Mouse (Mus musculus): ENCODE measurements at regions not wholly inside any gene's neighbourhood (a gene's known extent, or its start where the extent isn't known, plus 50 kb on each side); places are given as distances from the start of the nearest gene placed in this dataset.
A peak's percentile ranks its signal among the peaks of the same experiment; 100 is the strongest.

- 88% methylated on average over 4 of the region's 4 CpGs for WGBS
Observed at GRCm38 (mm10) chr10:9528066-9528465, 146.9 kb downstream of the Samd5 start.

GRCm38 (mm10) chr10:9509764-9510390, 165.1 kb downstream of the Samd5 start:
- WGBS, result 65% methylated on average over 12 of the region's 12 CpGs
- no peak for DNase-seq (ENCODE audit: extremely low spot score, low spot score)
- H3K27ac ChIP-seq, result no peak overlapping the region
- H3K4me3 ChIP-seq, result no peak overlapping the region
- H3K4me1 ChIP-seq, result peaks cover 21% of the 10 kb centered on the region
- no peaks in the 10 kb centered on the region for H3K9me3 ChIP-seq
- H3K36me3 ChIP-seq (replicated peaks), result no peaks in the 10 kb centered on the region
- no peaks in the 10 kb centered on the region for H3K27me3 ChIP-seq (ENCODE audit: poor library complexity, severe bottlenecking)

More at GRCm38 (mm10) chr10:9528066-9528465, 146.9 kb downstream of the Samd5 start:
- no peaks in the 10 kb centered on the region for H3K9me3 ChIP-seq
- peaks cover 8% of the 10 kb centered on the region for H3K27me3 ChIP-seq (ENCODE audit: poor library complexity, severe bottlenecking)
- peaks cover 41% of the 10 kb centered on the region for H3K4me1 ChIP-seq
- H3K36me3 ChIP-seq (replicated peaks), result no peaks in the 10 kb centered on the region
- DNase-seq (ENCODE audit: extremely low spot score, low spot score), result no peak
- no peak overlapping the region for H3K27ac ChIP-seq
- no peak overlapping the region for H3K4me3 ChIP-seq

- Histone ChIP-seq H3K36me3 (replicated peaks) (no peaks in the 10 kb centered on the region), H3K27ac (no peak overlapping the region), H3K9me3 (no peaks in the 10 kb centered on the region), H3K4me1 (peaks cover 28% of the 10 kb centered on the region), H3K4me3 (no peak overlapping the region), H3K27me3 (ENCODE audit: poor library complexity, severe bottlenecking) (no peaks in the 10 kb centered on the region)
- WGBS, result 81% methylated on average over 17 of the region's 17 CpGs
- no peak for DNase-seq (ENCODE audit: extremely low spot score, low spot score)
Observed at GRCm38 (mm10) chr10:9509092-9509671, 165.8 kb downstream of the Samd5 start.

- Histone ChIP-seq H3K9me3 (no peaks in the 10 kb centered on the region), H3K4me3 (no peak overlapping the region), H3K4me1 (peaks cover 21% of the 10 kb centered on the region), H3K27me3 (ENCODE audit: poor library complexity, severe bottlenecking) (no peaks in the 10 kb centered on the region), H3K36me3 (replicated peaks) (no peaks in the 10 kb centered on the region), H3K27ac (peak overlapping the region; percentile 37; the same call in 1 of the 2 replicates)
- DNase-seq (ENCODE audit: extremely low spot score, low spot score), result no peak
- WGBS, result 65% methylated on average over 11 of the region's 11 CpGs
Observed at GRCm38 (mm10) chr10:9503569-9504493, 171.2 kb downstream of the Samd5 start.

- Histone ChIP-seq H3K4me3 (no peak overlapping the region), H3K36me3 (replicated peaks) (no peaks in the 10 kb centered on the region), H3K27me3 (ENCODE audit: poor library complexity, severe bottlenecking) (peaks cover 10% of the 10 kb centered on the region), H3K9me3 (no peaks in the 10 kb centered on the region; the same call in 1 of the 2 replicates), H3K4me1 (peaks cover 30% of the 10 kb centered on the region), H3K27ac (no peak overlapping the region)
- WGBS, result 87% methylated on average over 3 of the region's 3 CpGs
- DNase-seq (ENCODE audit: extremely low spot score, low spot score), result no peak
Observed at GRCm38 (mm10) chr10:9498550-9498949, 176.5 kb downstream of the Samd5 start.

GRCm38 (mm10) chr10:9497021-9497420, 178.0 kb downstream of the Samd5 start:
- Histone ChIP-seq H3K27ac (no peak overlapping the region), H3K4me1 (peaks cover 23% of the 10 kb centered on the region), H3K27me3 (ENCODE audit: poor library complexity, severe bottlenecking) (peaks cover 15% of the 10 kb centered on the region), H3K9me3 (no peaks in the 10 kb centered on the region; the same call in 1 of the 2 replicates), H3K36me3 (replicated peaks) (no peaks in the 10 kb centered on the region), H3K4me3 (no peak overlapping the region)
- no peak for DNase-seq (ENCODE audit: extremely low spot score, low spot score)
- 94% methylated on average over 1 of the region's 1 CpGs for WGBS

GRCm38 (mm10) chr10:9495143-9495651, 179.8 kb downstream of the Samd5 start:
- 15% methylated on average over 6 of the region's 6 CpGs for WGBS
- Histone ChIP-seq H3K4me3 (no peak overlapping the region), H3K36me3 (replicated peaks) (no peaks in the 10 kb centered on the region), H3K9me3 (no peaks in the 10 kb centered on the region; the same call in 1 of the 2 replicates), H3K27me3 (ENCODE audit: poor library complexity, severe bottlenecking) (peaks cover 19% of the 10 kb centered on the region), H3K4me1 (peaks cover 23% of the 10 kb centered on the region), H3K27ac (peak overlapping the region; percentile 12; the same call in 1 of the 2 replicates)
- no peak for DNase-seq (ENCODE audit: extremely low spot score, low spot score)

- no peaks in the 10 kb centered on the region for H3K9me3 ChIP-seq
- 84% methylated on average over 2 of the region's 2 CpGs for WGBS
- H3K4me1 ChIP-seq, result peaks cover 14% of the 10 kb centered on the region
- no peaks in the 10 kb centered on the region for H3K36me3 ChIP-seq (replicated peaks)
- H3K27ac ChIP-seq, result no peak overlapping the region
- no peak overlapping the region for H3K4me3 ChIP-seq
- no peak for DNase-seq (ENCODE audit: extremely low spot score, low spot score)
- H3K27me3 ChIP-seq (ENCODE audit: poor library complexity, severe bottlenecking), result peaks cover 19% of the 10 kb centered on the region
Observed at GRCm38 (mm10) chr10:9490416-9490815, 184.6 kb downstream of the Samd5 start.

- no peak overlapping the region for H3K4me3 ChIP-seq
- H3K4me1 ChIP-seq, result no peaks in the 10 kb centered on the region
- H3K9me3 ChIP-seq, result no peaks in the 10 kb centered on the region
- no peaks in the 10 kb centered on the region for H3K27me3 ChIP-seq (ENCODE audit: poor library complexity, severe bottlenecking)
- no peaks in the 10 kb centered on the region for H3K36me3 ChIP-seq (replicated peaks)
- 89% methylated on average over 6 of the region's 6 CpGs for WGBS
- no peak overlapping the region for H3K27ac ChIP-seq
- no peak for DNase-seq (ENCODE audit: extremely low spot score, low spot score)
Observed at GRCm38 (mm10) chr10:9462361-9462760, 212.6 kb downstream of the Samd5 start.

- H3K36me3 ChIP-seq (replicated peaks), result no peaks in the 10 kb centered on the region
- WGBS, result 92% methylated on average over 6 of the region's 6 CpGs
- H3K27ac ChIP-seq, result no peak overlapping the region
- no peaks in the 10 kb centered on the region for H3K27me3 ChIP-seq (ENCODE audit: poor library complexity, severe bottlenecking)
- no peaks in the 10 kb centered on the region for H3K9me3 ChIP-seq
- H3K4me1 ChIP-seq, result no peaks in the 10 kb centered on the region
- no peak overlapping the region for H3K4me3 ChIP-seq
- DNase-seq (ENCODE audit: extremely low spot score, low spot score), result no peak
Observed at GRCm38 (mm10) chr10:9459145-9459544, 215.9 kb downstream of the Samd5 start.

- no peaks in the 10 kb centered on the region for H3K9me3 ChIP-seq
- no peaks in the 10 kb centered on the region for H3K36me3 ChIP-seq (replicated peaks)
- no peak overlapping the region for H3K4me3 ChIP-seq
- H3K27ac ChIP-seq, result no peak overlapping the region
- H3K27me3 ChIP-seq (ENCODE audit: poor library complexity, severe bottlenecking), result no peaks in the 10 kb centered on the region
- no peaks in the 10 kb centered on the region for H3K4me1 ChIP-seq
- no peak for DNase-seq (ENCODE audit: extremely low spot score, low spot score)
- 92% methylated on average over 2 of the region's 2 CpGs for WGBS
Observed at GRCm38 (mm10) chr10:9458466-9458865, 216.5 kb downstream of the Samd5 start.

- no peak for DNase-seq (ENCODE audit: extremely low spot score, low spot score)
- Histone ChIP-seq H3K36me3 (replicated peaks) (no peaks in the 10 kb centered on the region), H3K4me1 (no peaks in the 10 kb centered on the region), H3K9me3 (no peaks in the 10 kb centered on the region), H3K27me3 (ENCODE audit: poor library complexity, severe bottlenecking) (no peaks in the 10 kb centered on the region), H3K27ac (no peak overlapping the region), H3K4me3 (no peak overlapping the region)
- WGBS, result 95% methylated on average over 1 of the region's 1 CpGs
Observed at GRCm38 (mm10) chr10:9457222-9457621, 217.8 kb downstream of the Samd5 start.
